Mouse (Mus musculus): ENCODE results near the gene Il11ra1. TPM values are rescaled to one million over a fixed set of nuclear protein-coding genes. Genes with fewer than 3 reads are reported as not detected.
A peak's percentile ranks its signal among the peaks of the same experiment; 100 is the strongest.
"Not testable (repeated sequence)": the region's sequence is repeated elsewhere in the genome, so short reads cannot be mapped to it uniquely, and the experiment has no call there.

Gene Il11ra1
- polyA plus RNA-seq (2015; fragmentation: Nextera tagmentation; extraction: Ambion mirVana) = 28.3 and 29.2 TPM in 2 replicates

DNA sequence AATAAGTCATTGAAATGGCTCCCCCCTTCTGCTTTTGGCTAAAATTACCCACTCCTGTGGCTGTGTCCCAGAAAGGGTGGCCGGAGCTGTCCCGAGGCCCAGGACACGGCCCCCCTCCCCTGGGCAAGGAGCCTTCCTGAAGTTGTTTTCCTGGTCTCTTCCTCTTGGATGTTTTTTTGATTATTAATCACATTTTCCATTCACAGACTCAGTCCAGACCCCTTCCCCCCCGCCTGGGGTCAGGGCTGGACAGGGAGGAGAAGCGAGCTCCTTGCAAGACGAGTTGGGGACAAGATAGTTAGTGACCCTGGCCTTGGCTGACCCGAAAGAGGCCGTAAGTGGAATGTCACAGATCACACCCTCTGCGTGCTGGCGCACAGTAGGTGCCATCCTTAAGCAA lies at the start of gene Il11ra1:
Gene Il11ra1, plus strand, starts transcription at position 207 of the 400 bp plus-strand sequence.
- not testable (repeated sequence) for H3K36me3 ChIP-seq (ENCODE audit: control insufficient read depth, insufficient read depth); H3K27ac ChIP-seq (ENCODE audit: low read length); H3K27me3 ChIP-seq (replicated peaks; ENCODE audit: control insufficient read depth, insufficient read depth, low read length); H3K9me3 ChIP-seq (ENCODE audit: control insufficient read depth, low read length); H3K4me1 ChIP-seq (replicated peaks; ENCODE audit: control insufficient read depth, insufficient read depth, low read length); H3K4me3 ChIP-seq (replicated peaks; ENCODE audit: low read length); ATAC-seq; H3K4me2 ChIP-seq (ENCODE audit: low read length); H3K9ac ChIP-seq (replicated peaks; ENCODE audit: low read depth, low read length)
- WGBS = 93% methylated on average over 9 of the region's 10 CpGs

DNA sequence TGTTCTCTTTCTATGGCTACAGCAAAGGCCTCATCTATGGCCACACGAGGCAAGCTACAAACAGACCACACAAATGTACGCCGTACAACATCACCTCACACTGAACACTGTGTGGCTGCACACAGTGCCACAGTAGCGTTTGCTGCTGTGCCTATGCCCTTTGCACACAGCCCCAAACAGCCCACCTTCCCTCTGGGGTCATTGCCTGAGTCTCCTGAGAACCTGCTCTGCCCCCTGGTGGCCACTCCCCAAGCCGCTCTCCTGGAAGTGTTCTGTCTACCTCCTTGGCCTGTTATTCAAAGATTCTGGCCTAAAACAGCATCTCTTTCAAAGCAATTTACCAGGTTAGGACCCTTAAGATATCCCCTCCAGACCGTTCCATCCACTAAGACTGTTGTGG lies 46.5 kb upstream of the Il11ra1 start:
- ATAC-seq = peak; percentile 73
- WGBS = 31% methylated on average over 6 of the region's 6 CpGs

DNA sequence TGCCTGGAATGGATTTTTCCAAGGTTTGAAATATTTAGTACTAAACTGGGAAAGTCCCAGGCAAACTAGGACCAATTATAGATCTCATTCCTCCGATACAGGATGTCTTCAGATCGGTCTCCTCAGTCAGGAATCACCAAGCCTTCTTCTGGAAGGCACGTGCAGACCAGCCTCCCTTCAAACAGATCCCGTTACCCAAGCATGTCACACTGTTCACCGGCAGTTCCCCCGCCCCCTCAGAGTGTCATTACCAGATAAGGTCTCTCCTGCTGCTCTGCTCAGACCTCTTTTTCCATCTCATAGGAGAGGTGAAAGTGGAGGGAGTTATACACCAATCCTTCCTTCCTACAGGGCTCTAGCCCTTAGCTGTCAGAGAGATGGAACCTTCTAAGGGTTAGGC lies 46.1 kb upstream of the Il11ra1 start:
- H3K27me3 ChIP-seq (replicated peaks; ENCODE audit: control insufficient read depth, insufficient read depth, low read length) = no peaks in the 10 kb centered on the region
- no peak overlapping the region for H3K4me3 ChIP-seq (replicated peaks; ENCODE audit: low read length)
- no peak for ATAC-seq
- no peaks in the 10 kb centered on the region for H3K9me3 ChIP-seq (ENCODE audit: control insufficient read depth, low read length)
- WGBS = 64% methylated on average over 6 of the region's 6 CpGs
- H3K36me3 ChIP-seq (ENCODE audit: control insufficient read depth, insufficient read depth) = peaks cover 4% of the 10 kb centered on the region; the same call in 1 of the 2 replicates
- no peak overlapping the region for H3K4me2 ChIP-seq (ENCODE audit: low read length)
- no peak overlapping the region for H3K9ac ChIP-seq (replicated peaks; ENCODE audit: low read depth, low read length)
- no peak overlapping the region for H3K27ac ChIP-seq (ENCODE audit: low read length)
- H3K4me1 ChIP-seq (replicated peaks; ENCODE audit: control insufficient read depth, insufficient read depth, low read length) = no peaks in the 10 kb centered on the region; the same call in 1 of the 2 replicates

More for the DNA sequence above, 46.5 kb upstream of the Il11ra1 start:
- H3K4me2 ChIP-seq (ENCODE audit: low read length) = no peak overlapping the region
- H3K27ac ChIP-seq (ENCODE audit: low read length) = no peak overlapping the region
- H3K9me3 ChIP-seq (ENCODE audit: control insufficient read depth, low read length) = no peaks in the 10 kb centered on the region
- H3K36me3 ChIP-seq (ENCODE audit: control insufficient read depth, insufficient read depth) = peaks cover 4% of the 10 kb centered on the region; the same call in 1 of the 2 replicates
- no peaks in the 10 kb centered on the region for H3K27me3 ChIP-seq (replicated peaks; ENCODE audit: control insufficient read depth, insufficient read depth, low read length)
- no peaks in the 10 kb centered on the region; the same call in 1 of the 2 replicates for H3K4me1 ChIP-seq (replicated peaks; ENCODE audit: control insufficient read depth, insufficient read depth, low read length)
- H3K9ac ChIP-seq (replicated peaks; ENCODE audit: low read depth, low read length) = no peak overlapping the region
- H3K4me3 ChIP-seq (replicated peaks; ENCODE audit: low read length) = no peak overlapping the region

DNA sequence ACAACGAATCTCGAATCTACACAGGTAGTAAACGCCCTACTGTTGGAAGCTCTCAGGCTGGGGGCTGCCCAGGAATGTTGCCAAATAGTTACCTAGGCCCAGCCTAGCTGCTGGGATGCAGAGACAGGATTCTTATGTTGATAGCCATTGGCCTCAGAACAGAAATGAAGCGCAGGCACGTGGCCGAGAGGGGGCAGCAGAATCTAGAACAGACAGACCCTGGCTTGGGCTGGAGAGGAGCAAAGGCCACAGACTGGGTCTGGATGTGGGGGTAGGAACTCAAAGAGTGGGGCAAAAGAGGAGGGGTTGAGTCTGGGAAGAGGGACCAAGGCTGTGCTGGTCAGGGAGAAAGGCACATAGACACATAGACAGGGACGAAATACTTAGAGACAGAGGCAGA lies 45.6 kb upstream of the Il11ra1 start:
- H3K27ac ChIP-seq (ENCODE audit: low read length) = no peak overlapping the region
- peak; percentile 32; the same call in 1 of the 2 replicates for ATAC-seq
- no peak overlapping the region for H3K4me3 ChIP-seq (replicated peaks; ENCODE audit: low read length)
- no peak overlapping the region for H3K9ac ChIP-seq (replicated peaks; ENCODE audit: low read depth, low read length)
- WGBS = 8% methylated on average over 7 of the region's 7 CpGs
- no peaks in the 10 kb centered on the region for H3K9me3 ChIP-seq (ENCODE audit: control insufficient read depth, low read length)
- H3K27me3 ChIP-seq (replicated peaks; ENCODE audit: control insufficient read depth, insufficient read depth, low read length) = no peaks in the 10 kb centered on the region
- H3K4me1 ChIP-seq (replicated peaks; ENCODE audit: control insufficient read depth, insufficient read depth, low read length) = peaks cover 2% of the 10 kb centered on the region
- H3K4me2 ChIP-seq (ENCODE audit: low read length) = no peak overlapping the region
- H3K36me3 ChIP-seq (ENCODE audit: control insufficient read depth, insufficient read depth) = peaks cover 4% of the 10 kb centered on the region; the same call in 1 of the 2 replicates

DNA sequence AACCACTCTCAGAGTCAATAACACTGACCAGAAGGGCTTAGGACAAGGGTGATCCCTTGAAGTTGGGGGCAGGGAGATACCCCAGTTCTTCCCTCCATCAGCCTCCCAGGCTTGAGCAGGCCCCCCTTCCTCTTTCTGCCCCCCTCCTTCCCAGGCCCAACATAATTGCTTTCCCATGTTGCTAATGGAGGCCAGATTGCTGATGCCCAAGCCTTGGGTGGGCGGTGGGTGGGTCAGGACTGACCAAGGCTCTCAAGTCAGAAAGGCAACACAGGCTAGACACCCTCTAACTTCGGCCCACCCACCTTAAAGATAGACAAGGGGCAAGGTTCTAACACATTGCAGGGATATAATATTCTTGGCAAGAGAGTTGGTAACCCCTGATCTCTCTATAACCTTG lies 44.3 kb upstream of the Il11ra1 start:
- 100% methylated on average over 2 of the region's 2 CpGs for WGBS
- Histone ChIP-seq H3K36me3 (ENCODE audit: control insufficient read depth, insufficient read depth) (peaks cover 4% of the 10 kb centered on the region; the same call in 1 of the 2 replicates), H3K4me2 (ENCODE audit: low read length) (no peak overlapping the region), H3K4me3 (replicated peaks; ENCODE audit: low read length) (no peak overlapping the region), H3K9ac (replicated peaks; ENCODE audit: low read depth, low read length) (no peak overlapping the region), H3K27ac (ENCODE audit: low read length) (no peak overlapping the region), H3K9me3 (ENCODE audit: control insufficient read depth, low read length) (no peaks in the 10 kb centered on the region), H3K27me3 (replicated peaks; ENCODE audit: control insufficient read depth, insufficient read depth, low read length) (no peaks in the 10 kb centered on the region), H3K4me1 (replicated peaks; ENCODE audit: control insufficient read depth, insufficient read depth, low read length) (peaks cover 4% of the 10 kb centered on the region)
- no peak for ATAC-seq

DNA sequence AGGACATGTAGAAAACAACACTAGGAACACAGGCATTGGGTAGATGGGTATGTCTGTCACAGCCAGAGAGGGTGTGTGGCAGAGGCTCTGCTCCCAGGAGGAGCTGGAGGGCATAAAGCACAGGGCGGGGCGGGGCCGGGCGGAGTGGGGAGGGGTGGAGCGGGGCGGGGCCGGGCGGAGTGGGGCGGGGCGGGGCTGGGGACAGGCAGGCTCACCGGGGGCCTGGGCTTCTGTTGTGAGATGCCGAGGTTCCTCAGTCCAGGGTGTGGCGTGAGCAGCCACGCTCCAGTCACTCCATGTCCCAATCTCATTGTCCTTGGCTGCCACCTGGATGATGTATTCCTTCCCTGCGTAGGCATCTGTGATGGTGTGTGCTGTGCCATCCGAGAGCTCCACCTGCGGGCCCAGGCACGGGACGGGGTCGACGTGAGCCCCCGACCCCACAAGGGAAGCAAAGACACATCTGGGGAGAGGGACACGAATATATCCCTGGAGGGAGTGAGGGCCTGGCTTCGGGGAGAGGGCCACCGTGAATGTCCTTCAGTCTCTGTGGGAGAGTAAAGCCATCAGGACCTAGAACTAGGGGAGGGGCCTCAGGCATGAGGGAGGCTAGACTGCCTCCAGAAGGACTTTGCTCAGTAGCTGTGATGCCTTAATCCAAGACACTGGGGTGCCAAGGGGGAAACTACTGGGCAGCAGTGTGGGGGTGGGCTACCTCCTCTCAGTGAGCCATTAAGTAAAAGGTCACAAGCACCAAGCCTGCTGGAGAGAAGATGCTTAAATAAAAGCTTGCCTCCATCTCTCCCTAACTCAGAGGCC lies 41.0 kb upstream of the Il11ra1 start:
- Histone ChIP-seq H3K4me1 (replicated peaks; ENCODE audit: control insufficient read depth, insufficient read depth, low read length) (peaks cover 16% of the 10 kb centered on the region), H3K36me3 (ENCODE audit: control insufficient read depth, insufficient read depth) (peaks cover 4% of the 10 kb centered on the region; the same call in 1 of the 2 replicates), H3K27ac (ENCODE audit: low read length) (no peak overlapping the region)

DNA sequence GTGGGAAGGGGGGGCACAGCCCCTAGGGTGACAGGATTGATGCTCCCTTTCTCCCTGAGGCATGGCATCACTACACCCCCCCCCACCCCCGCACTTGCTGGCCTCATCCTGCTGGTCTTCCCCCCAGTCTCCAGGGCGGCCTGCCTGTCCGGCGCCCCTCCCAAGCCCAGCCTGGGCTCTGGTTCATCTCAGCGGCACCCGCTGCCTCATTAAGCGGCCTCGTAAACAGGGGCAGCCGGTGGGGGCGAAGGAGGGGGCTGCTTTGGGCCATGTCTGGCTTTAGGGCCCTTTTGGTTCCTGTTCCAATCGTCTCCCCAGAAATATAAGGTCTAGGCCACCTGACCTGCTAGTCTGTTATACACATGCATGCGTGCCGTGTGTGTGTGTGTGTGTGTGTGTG lies 40.2 kb upstream of the Il11ra1 start:
- H3K4me1 ChIP-seq (replicated peaks; ENCODE audit: control insufficient read depth, insufficient read depth, low read length) = peaks cover 17% of the 10 kb centered on the region
- H3K4me3 ChIP-seq (replicated peaks; ENCODE audit: low read length) = no peak overlapping the region
- peaks cover 4% of the 10 kb centered on the region; the same call in 1 of the 2 replicates for H3K36me3 ChIP-seq (ENCODE audit: control insufficient read depth, insufficient read depth)
- ATAC-seq = no peak
- no peaks in the 10 kb centered on the region for H3K9me3 ChIP-seq (ENCODE audit: control insufficient read depth, low read length)
- no peaks in the 10 kb centered on the region for H3K27me3 ChIP-seq (replicated peaks; ENCODE audit: control insufficient read depth, insufficient read depth, low read length)
- H3K9ac ChIP-seq (replicated peaks; ENCODE audit: low read depth, low read length) = no peak overlapping the region
- H3K4me2 ChIP-seq (ENCODE audit: low read length) = no peak overlapping the region
- 45% methylated on average over 13 of the region's 13 CpGs for WGBS
- H3K27ac ChIP-seq (ENCODE audit: low read length) = no peak overlapping the region

More for the DNA sequence above, 41.0 kb upstream of the Il11ra1 start:
- ATAC-seq = no peak
- Histone ChIP-seq H3K27me3 (replicated peaks; ENCODE audit: control insufficient read depth, insufficient read depth, low read length) (no peaks in the 10 kb centered on the region), H3K4me2 (ENCODE audit: low read length) (no peak overlapping the region), H3K9ac (replicated peaks; ENCODE audit: low read depth, low read length) (peak overlapping the region; percentile 3; the same call in 1 of the 2 replicates), H3K9me3 (ENCODE audit: control insufficient read depth, low read length) (no peaks in the 10 kb centered on the region), H3K4me3 (replicated peaks; ENCODE audit: low read length) (no peak overlapping the region)
- WGBS = 21% methylated on average over 25 of the region's 25 CpGs

DNA sequence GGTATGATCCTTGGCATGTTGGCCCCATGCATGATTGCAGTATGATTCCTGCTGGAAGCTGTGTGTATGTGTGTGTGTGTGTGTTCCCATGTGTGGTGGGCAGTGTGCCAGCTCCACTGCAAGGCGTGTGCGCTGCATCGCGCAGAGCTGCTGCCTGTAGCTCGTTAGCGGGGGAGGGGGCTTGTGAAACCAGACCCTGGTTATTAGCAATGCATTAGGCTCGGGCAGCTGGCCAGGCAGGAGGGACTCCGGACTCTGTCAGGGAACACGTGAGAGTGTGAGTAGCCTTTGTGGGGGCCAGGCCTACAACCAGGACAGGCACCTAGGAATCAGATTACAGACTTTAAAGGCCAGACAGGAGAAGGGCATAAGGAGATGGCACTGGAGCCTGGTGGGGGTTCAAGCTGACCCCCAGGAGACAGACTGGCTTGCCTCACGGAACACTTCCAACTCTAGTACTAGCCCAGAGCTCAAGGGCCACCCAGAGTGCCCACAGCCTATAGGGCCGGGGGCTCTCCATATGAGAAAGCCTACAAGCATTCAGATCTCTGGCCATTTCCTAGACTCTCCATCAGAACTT lies 38.8 kb upstream of the Il11ra1 start:
- 12% methylated on average over 11 of the region's 11 CpGs for WGBS
- ATAC-seq = peak; percentile 27; the same call in 1 of the 2 replicates
- Histone ChIP-seq H3K4me3 (replicated peaks; ENCODE audit: low read length) (no peak overlapping the region), H3K27ac (ENCODE audit: low read length) (no peak overlapping the region), H3K4me1 (replicated peaks; ENCODE audit: control insufficient read depth, insufficient read depth, low read length) (peaks cover 25% of the 10 kb centered on the region), H3K9me3 (ENCODE audit: control insufficient read depth, low read length) (no peaks in the 10 kb centered on the region), H3K36me3 (ENCODE audit: control insufficient read depth, insufficient read depth) (peaks cover 4% of the 10 kb centered on the region; the same call in 1 of the 2 replicates), H3K9ac (replicated peaks; ENCODE audit: low read depth, low read length) (no peak overlapping the region), H3K27me3 (replicated peaks; ENCODE audit: control insufficient read depth, insufficient read depth, low read length) (no peaks in the 10 kb centered on the region), H3K4me2 (ENCODE audit: low read length) (no peak overlapping the region)

DNA sequence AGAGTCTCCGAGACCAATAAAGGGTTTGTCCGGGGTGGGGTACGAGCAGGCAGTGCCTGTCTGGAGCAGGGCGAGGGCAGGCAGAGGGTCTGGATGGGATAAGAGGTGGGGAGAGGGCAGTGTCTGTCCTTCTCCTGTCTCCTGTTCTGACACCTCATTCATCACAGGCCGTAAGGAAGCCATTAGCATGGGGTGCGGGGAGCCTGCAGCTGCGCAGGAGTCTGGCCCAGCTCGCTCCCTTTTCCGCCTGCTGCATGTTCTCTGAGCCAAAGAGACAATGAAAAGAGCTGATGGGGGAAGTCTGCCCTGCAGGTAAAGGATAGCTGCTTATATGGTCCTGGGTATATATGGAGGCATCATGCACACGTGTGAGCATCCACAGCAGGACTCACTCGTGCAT lies 37.1 kb upstream of the Il11ra1 start:
- ATAC-seq = no peak
- H3K4me2 ChIP-seq (ENCODE audit: low read length) = no peak overlapping the region
- H3K9me3 ChIP-seq (ENCODE audit: control insufficient read depth, low read length) = no peaks in the 10 kb centered on the region
- peaks cover 4% of the 10 kb centered on the region; the same call in 1 of the 2 replicates for H3K36me3 ChIP-seq (ENCODE audit: control insufficient read depth, insufficient read depth)
- WGBS = 82% methylated on average over 11 of the region's 11 CpGs
- H3K4me3 ChIP-seq (replicated peaks; ENCODE audit: low read length) = no peak overlapping the region
- no peak overlapping the region for H3K27ac ChIP-seq (ENCODE audit: low read length)
- no peak overlapping the region for H3K9ac ChIP-seq (replicated peaks; ENCODE audit: low read depth, low read length)
- peaks cover 25% of the 10 kb centered on the region for H3K4me1 ChIP-seq (replicated peaks; ENCODE audit: control insufficient read depth, insufficient read depth, low read length)
- no peaks in the 10 kb centered on the region for H3K27me3 ChIP-seq (replicated peaks; ENCODE audit: control insufficient read depth, insufficient read depth, low read length)
